In the genomic region with DNA sequence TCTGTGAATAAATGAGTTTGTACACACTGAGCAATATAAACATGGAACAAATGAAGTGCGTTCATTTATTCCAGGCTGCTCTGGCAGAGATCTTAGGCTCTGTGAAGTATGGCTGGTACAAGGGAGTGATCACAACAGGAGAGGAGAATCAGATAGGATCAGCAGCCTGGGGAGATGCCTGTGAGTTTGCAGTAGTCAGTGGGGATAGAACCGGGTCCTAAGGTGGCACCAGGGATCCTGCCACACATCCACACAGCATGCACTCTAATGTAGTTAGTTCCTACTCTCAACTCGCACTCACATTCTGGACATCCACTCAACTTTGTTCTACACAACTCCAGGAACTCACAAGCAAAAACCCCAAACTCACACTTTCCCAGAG, we compare ENCODE assay signal across 8 mouse cellular contexts. TPM values are rescaled to one million over a fixed set of nuclear protein-coding genes. Genes with fewer than 3 reads are reported as not detected.
DNase-seq lines count a peak whose midpoint lies in the region; ATAC-seq and TF ChIP-seq lines count a peak whose summit lies in the region.

No protein-coding gene starts in this region.

- H3K4me1 ChIP-seq in thymus, adult 2 months (replicated peaks; ENCODE audit: control insufficient read depth, insufficient read depth, low read length): peaks cover 6% of the 10 kb centered on the region
- H3K4me1 ChIP-seq in liver, embryonic 11.5 days (replicated peaks; ENCODE audit: control insufficient read depth, insufficient read depth, low read length): peaks cover 5% of the 10 kb centered on the region
- H3K4me1 ChIP-seq in stomach, embryonic 16.5 days (ENCODE audit: control insufficient read depth, insufficient read depth, low read length): peaks cover 4% of the 10 kb centered on the region

- TF ChIP-seq POLR2A in thymus, adult 2 months (IDR thresholded peaks at IDR 0.05; ENCODE audit: control insufficient read depth, extremely low read depth, insufficient read depth, low read length, poor library complexity): no peak

- peak; percentile 22; the same call in 1 of the 2 replicates for ATAC-seq in frontal cortex, adult (ENCODE audit: low TSS enrichment)
- ATAC-seq in liver, embryonic 11.5 days (replicated peaks; ENCODE audit: low FRiP score): peak; percentile 40; the same call in 1 of the 2 replicates
- 0 out of 2 replicates have a peak, but pooled peaks have one; percentile 4 for ATAC-seq in stomach, embryonic 16.5 days (ENCODE audit: insufficient read depth, low FRiP score)
- ATAC-seq in erythroid progenitor cell, adult 5-6 weeks (replicated peaks; ENCODE audit: low FRiP score, poor library complexity, severe bottlenecking): no peak

- TF ChIP-seq CTCF in thymus, adult 2 months (IDR thresholded peaks at IDR 0.05; ENCODE audit: borderline replicate concordance, control insufficient read depth, extremely low read depth, insufficient read depth, low read length, poor library complexity): no peak

- no peaks in the 10 kb centered on the region for H3K9me3 ChIP-seq in liver, embryonic 11.5 days (ENCODE audit: control insufficient read depth, low read length)
- no peaks in the 10 kb centered on the region for H3K9me3 ChIP-seq in stomach, embryonic 16.5 days (replicated peaks; ENCODE audit: control insufficient read depth, low read length)

- no peak overlapping the region for H3K4me3 ChIP-seq in thymus, adult 2 months (ENCODE audit: control insufficient read depth, insufficient read depth, low read length)
- H3K4me3 ChIP-seq in liver, embryonic 11.5 days (ENCODE audit: low read depth, low read length): peak overlapping the region; percentile 56
- peak overlapping the region; percentile 75 for H3K4me3 ChIP-seq in stomach, embryonic 16.5 days (replicated peaks; ENCODE audit: low read length)

- peak overlapping the region; percentile 75 for H3K9ac ChIP-seq in liver, embryonic 11.5 days (ENCODE audit: low read depth, low read length)
- H3K9ac ChIP-seq in stomach, embryonic 16.5 days (ENCODE audit: low read length): peak overlapping the region; percentile 75

- WGBS in thymus, adult 2 months: 6% methylated on average over 3 of the region's 3 CpGs
- WGBS in liver, embryonic 11.5 days: 4% methylated on average over 3 of the region's 3 CpGs
- WGBS in stomach, embryonic 16.5 days: 4% methylated on average over 3 of the region's 3 CpGs

- H3K27me3 ChIP-seq in thymus, adult 2 months (ENCODE audit: control insufficient read depth, insufficient read depth, low read length): no peaks in the 10 kb centered on the region
- H3K27me3 ChIP-seq in liver, embryonic 11.5 days (replicated peaks; ENCODE audit: control insufficient read depth, insufficient read depth, low read length): no peaks in the 10 kb centered on the region
- no peaks in the 10 kb centered on the region for H3K27me3 ChIP-seq in stomach, embryonic 16.5 days (ENCODE audit: control insufficient read depth, insufficient read depth, low read length)

- peak overlapping the region; percentile 14 for H3K27ac ChIP-seq in thymus, adult 2 months (ENCODE audit: control insufficient read depth, insufficient read depth, low read length)
- H3K27ac ChIP-seq in liver, embryonic 11.5 days (ENCODE audit: low read depth, low read length): 0 out of 2 replicates have a peak overlapping the region, but pooled peaks have one; percentile 50
- no peak overlapping the region for H3K27ac ChIP-seq in stomach, embryonic 16.5 days (ENCODE audit: low read length)

- H3K36me3 ChIP-seq in thymus, adult 2 months (ENCODE audit: control insufficient read depth, insufficient read depth, low read length): no peaks in the 10 kb centered on the region
- no peaks in the 10 kb centered on the region for H3K36me3 ChIP-seq in liver, embryonic 11.5 days (ENCODE audit: control insufficient read depth, insufficient read depth, low read length)
- no peaks in the 10 kb centered on the region for H3K36me3 ChIP-seq in stomach, embryonic 16.5 days (ENCODE audit: control insufficient read depth, insufficient read depth, low read length)

- DNase-seq in frontal cortex, postnatal 10 days (ENCODE audit: low spot score in 2 of 2): no peak
- no peak for DNase-seq in thymus, adult 2 months
- DNase-seq in thymus, postnatal 25 days: no peak
- no peak for DNase-seq in liver, embryonic 11.5 days (ENCODE audit: low spot score)
- no peak for DNase-seq in adrenal gland, adult (ENCODE audit: inconsistent age in 2 of 2, low spot score in 1 of 2)

- peak overlapping the region; percentile 77 for H3K4me2 ChIP-seq in liver, embryonic 11.5 days
- H3K4me2 ChIP-seq in stomach, embryonic 16.5 days (ENCODE audit: low read depth, low read length): peak overlapping the region; percentile 73

RNA-seq across cellular contexts. Expression of a gene that starts 0.6 kb away (rescaled TPM):
- polyA plus RNA-seq in thymus, adult 2 months (2012; rRNA removed): 10.6 and 10.7 TPM in 2 replicates
- 9.4 and 12.6 TPM in 2 replicates for polyA plus RNA-seq in liver, embryonic 11.5 days (2014; fragmentation: Nextera tagmentation; extraction: Ambion mirVana)
- 8.1 and 9.5 TPM in 2 replicates for polyA plus RNA-seq in stomach, embryonic 16.5 days (2015; fragmentation: Nextera tagmentation; extraction: Ambion mirVana)
- total RNA-seq in erythroid progenitor cell, adult 5-6 weeks (2015; ENCODE audit: low replicate concordance): 4.0 TPM in 1 of 2 replicates, not detected in the other
- total RNA-seq in erythroid progenitor cell, adult 5-6 weeks (2017; ENCODE audit: low replicate concordance): not detected in 2 replicates

RNA-seq across cellular contexts. Expression of a gene that starts 59.1 kb away (rescaled TPM):
- 205 and 240 TPM in 2 replicates for polyA plus RNA-seq in thymus, adult 2 months (2012; rRNA removed)
- 18.6 and 24.2 TPM in 2 replicates for polyA plus RNA-seq in liver, embryonic 11.5 days (2014; fragmentation: Nextera tagmentation; extraction: Ambion mirVana)
- polyA plus RNA-seq in stomach, embryonic 16.5 days (2015; fragmentation: Nextera tagmentation; extraction: Ambion mirVana): 13.9 and 16.1 TPM in 2 replicates
- 5.8 and 7.1 TPM in 2 replicates for total RNA-seq in erythroid progenitor cell, adult 5-6 weeks (2015; ENCODE audit: low replicate concordance)
- 0.77 and 3.0 TPM in 2 replicates for total RNA-seq in erythroid progenitor cell, adult 5-6 weeks (2017; ENCODE audit: low replicate concordance)
